Mouse (Mus musculus): Measurements from ENCODE around the gene Slc25a20.

DNA sequence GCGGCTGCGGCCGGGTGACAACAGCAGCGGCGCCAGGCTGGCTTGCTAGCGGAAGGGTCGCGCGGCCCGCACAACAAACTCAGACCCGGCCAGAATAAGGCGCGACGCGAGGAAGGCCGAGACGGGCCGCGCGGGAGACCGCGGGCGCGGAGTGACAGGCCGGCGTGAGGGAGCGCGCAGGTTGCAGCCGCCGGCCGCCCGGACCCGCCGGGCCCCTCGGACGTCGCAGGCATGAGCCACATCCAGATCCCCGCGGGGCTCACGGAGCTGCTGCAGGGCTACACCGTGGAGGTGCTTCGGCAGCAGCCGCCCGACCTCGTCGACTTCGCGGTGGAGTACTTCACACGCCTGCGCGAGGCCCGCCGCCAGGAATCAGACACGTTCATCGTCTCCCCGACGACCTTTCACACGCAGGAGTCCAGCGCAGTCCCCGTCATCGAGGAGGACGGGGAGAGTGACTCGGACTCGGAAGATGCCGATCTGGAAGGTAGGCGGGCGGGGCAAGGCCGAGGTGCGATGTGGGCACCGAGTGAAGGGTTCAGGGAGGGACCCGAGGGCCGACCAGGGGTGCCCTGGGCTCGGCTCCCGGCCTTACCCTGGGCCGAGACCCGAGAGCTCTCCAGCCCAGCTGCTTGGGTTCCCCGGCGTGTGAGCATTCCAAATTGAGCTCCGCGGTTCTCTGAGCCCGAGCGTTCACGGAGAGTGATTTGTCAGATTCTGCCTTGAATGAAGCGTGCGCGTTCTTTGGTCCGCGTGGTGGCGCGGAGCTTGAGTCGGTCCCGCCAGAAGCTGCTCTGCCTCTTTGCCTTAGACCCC is 30.5 kb downstream of the Slc25a20 start:
- TF ChIP-seq POLR2A (IDR thresholded peaks at IDR 0.05; ENCODE audit: low read depth, low read length) (no peak), CTCF (conservative IDR thresholded peaks at IDR 0.05; ENCODE audit: insufficient read depth, insufficient read length, low read depth, low read length) (no peak)

Data from kidney, adult 2 months (tissue).